Mouse (Mus musculus): ENCODE data around the gene Olfr827. TPM values are rescaled to one million over a fixed set of nuclear protein-coding genes. Genes with fewer than 3 reads are reported as not detected.

Olfr827 gene
- polyA plus RNA-seq, 1 experiment from 2014 or later = not detected

DNA sequence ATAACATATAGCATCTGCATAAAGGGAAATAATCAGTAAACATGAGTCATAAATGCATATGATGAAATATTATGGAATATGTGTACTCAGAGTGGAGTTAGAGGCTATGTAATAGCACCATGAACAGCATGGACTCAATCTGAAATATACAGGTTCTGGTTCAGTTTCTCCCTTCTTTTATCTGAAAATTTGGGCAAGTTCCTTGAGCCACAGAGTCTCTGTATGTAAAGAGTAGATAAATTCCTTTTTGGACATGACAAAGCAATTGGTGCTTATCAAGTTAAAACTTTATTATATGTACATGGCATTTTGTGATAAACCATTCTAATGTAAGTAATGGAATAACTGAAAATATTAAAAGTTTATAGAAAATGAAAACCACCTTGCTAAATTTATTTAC is 49.0 kb downstream of the Olfr827 start:
- H3K4me1 ChIP-seq (replicated peaks) = no peaks in the 10 kb centered on the region
- ATAC-seq (ENCODE audit: low FRiP score, low read depth) = no peak
- no peak overlapping the region for H3K27ac ChIP-seq (replicated peaks)

More for the DNA sequence above, 49.0 kb downstream of the Olfr827 start:
- no peaks in the 10 kb centered on the region for H3K27me3 ChIP-seq
- H3K9ac ChIP-seq = no peak overlapping the region
- no peaks in the 10 kb centered on the region for H3K9me3 ChIP-seq
- no peak overlapping the region for H3K4me2 ChIP-seq
- no peaks in the 10 kb centered on the region for H3K36me3 ChIP-seq
- H3K4me3 ChIP-seq = no peak overlapping the region

Other genes with a start within 250 kb of the Olfr827 start
- not detected in 2 replicates for gene Olfr819, start 247.1 kb downstream of the Olfr827 start, polyA plus RNA-seq (2015; fragmentation: Nextera tagmentation; extraction: Ambion mirVana)
- not detected in 2 replicates for gene Olfr247, start 238.3 kb downstream of the Olfr827 start, polyA plus RNA-seq (2015; fragmentation: Nextera tagmentation; extraction: Ambion mirVana)
- not detected in 2 replicates for gene Gm10310, start 229.3 kb downstream of the Olfr827 start, polyA plus RNA-seq (2015; fragmentation: Nextera tagmentation; extraction: Ambion mirVana)
- gene Olfr820, start 201.8 kb downstream of the Olfr827 start, polyA plus RNA-seq (2015; fragmentation: Nextera tagmentation; extraction: Ambion mirVana) = not detected in 2 replicates
- gene Olfr821, start 184.1 kb downstream of the Olfr827 start, polyA plus RNA-seq (2015; fragmentation: Nextera tagmentation; extraction: Ambion mirVana) = not detected in 2 replicates
- gene Olfr822, start 143.2 kb downstream of the Olfr827 start, polyA plus RNA-seq (2015; fragmentation: Nextera tagmentation; extraction: Ambion mirVana) = not detected in 2 replicates
- gene Olfr823, start 99.0 kb downstream of the Olfr827 start, polyA plus RNA-seq (2015; fragmentation: Nextera tagmentation; extraction: Ambion mirVana) = not detected in 2 replicates
- not detected in 2 replicates for gene Olfr824, start 84.4 kb downstream of the Olfr827 start, polyA plus RNA-seq (2015; fragmentation: Nextera tagmentation; extraction: Ambion mirVana)
- gene Olfr825, start 47.6 kb downstream of the Olfr827 start, polyA plus RNA-seq (2015; fragmentation: Nextera tagmentation; extraction: Ambion mirVana) = not detected in 2 replicates
- not detected in 2 replicates for gene Olfr826, start 30.2 kb downstream of the Olfr827 start, polyA plus RNA-seq (2015; fragmentation: Nextera tagmentation; extraction: Ambion mirVana)
- gene Neurod4, start 65.8 kb upstream of the Olfr827 start, polyA plus RNA-seq (2015; fragmentation: Nextera tagmentation; extraction: Ambion mirVana) = 1.3 and 8.0 TPM in 2 replicates
- 0.09 TPM in 1 of 2 replicates, not detected in the other for gene Tespa1, start 108.5 kb upstream of the Olfr827 start, polyA plus RNA-seq (2015; fragmentation: Nextera tagmentation; extraction: Ambion mirVana)
- gene Vmn2r84, start 179.9 kb upstream of the Olfr827 start, polyA plus RNA-seq (2015; fragmentation: Nextera tagmentation; extraction: Ambion mirVana) = 0.03 and 0.04 TPM in 2 replicates
- not detected in 2 replicates for gene Vmn2r85, start 215.3 kb upstream of the Olfr827 start, polyA plus RNA-seq (2015; fragmentation: Nextera tagmentation; extraction: Ambion mirVana)
- gene Vmn2r86, start 241.6 kb upstream of the Olfr827 start, polyA plus RNA-seq (2015; fragmentation: Nextera tagmentation; extraction: Ambion mirVana) = 0.04 and 0.06 TPM in 2 replicates